Comparison of ENCODE assay signal across 18 mouse cellular contexts in the genomic region with DNA sequence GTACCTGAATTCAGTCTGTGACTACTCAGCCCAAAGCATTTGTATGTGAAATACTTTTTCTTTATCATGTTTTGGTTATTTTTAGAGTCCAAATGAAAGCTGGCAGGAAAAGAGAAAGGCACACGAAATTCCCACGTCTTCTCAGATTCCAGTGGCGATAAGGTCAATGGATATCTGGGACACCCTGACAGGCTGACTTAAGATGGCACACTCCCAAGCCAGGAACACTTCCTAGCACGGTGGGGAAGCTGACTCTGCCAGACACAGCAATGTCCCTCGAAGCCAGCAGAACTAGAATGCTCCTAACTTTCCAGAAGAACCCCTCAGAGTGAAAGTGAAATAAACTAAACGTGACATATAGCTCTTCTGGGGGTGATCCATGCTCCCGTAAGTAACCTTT. TPM values are rescaled to one million over a fixed set of nuclear protein-coding genes. Genes with fewer than 3 reads are reported as not detected.
DNase-seq lines count a peak whose midpoint lies in the region; ATAC-seq and TF ChIP-seq lines count a peak whose summit lies in the region.
"Had no signal": no experiment of that assay in that cellular context is flagged by ENCODE, and none has a peak within 500 bp of the region (broad histone marks: within the 10 kb centered on the region; RNA-seq: fewer than 3 reads in every experiment).

No protein-coding gene starts in this region.

- no peak for TF ChIP-seq EP300 in stomach, postnatal 0 days (optimal IDR thresholded peaks at IDR 0.05)

- 0 out of 2 replicates have a peak overlapping the region, but pooled peaks have one; percentile 27 for H3K27ac ChIP-seq in stomach, embryonic 15.5 days
- no peak overlapping the region for H3K27ac ChIP-seq in stomach, postnatal 0 days (replicated peaks)
- peak overlapping the region; percentile 53; the same call in 1 of the 2 replicates for H3K27ac ChIP-seq in small intestine, adult 2 months (ENCODE audit: insufficient read depth, low read depth, low read length)
- H3K27ac ChIP-seq: embryonic facial prominence, embryonic 10.5 days; forebrain, embryonic 13.5 days; hindbrain, embryonic 10.5 days; hindbrain, embryonic 14.5 days had no signal

- peak; percentile 49 to 53 for DNase-seq in cerebellum, adult 18-20 months
- DNase-seq in cerebellum, adult 8-10 months, result no peak
- peak; percentile 38 for DNase-seq in gastrocnemius, adult 18-20 months (ENCODE audit: low spot score)
- no peak for DNase-seq in gastrocnemius, postnatal 25 days
- no peak for DNase-seq in stomach, postnatal 0 days (ENCODE audit: low spot score)
- DNase-seq in urinary bladder, adult 2 months (ENCODE audit: low spot score), result no peak
- DNase-seq: adrenal gland, adult 8-10 months; forebrain, postnatal 0 days; gastrocnemius, postnatal 10 days; kidney, postnatal 10 days had no signal

- ATAC-seq in stomach, embryonic 15.5 days (ENCODE audit: insufficient read depth, low FRiP score, low read depth), result no peak
- ATAC-seq in stomach, postnatal 0 days (ENCODE audit: low FRiP score, low TSS enrichment), result no peak
- ATAC-seq: forebrain, embryonic 13.5 days; forebrain, postnatal 0 days had no signal

- H3K9me3 ChIP-seq in stomach, embryonic 15.5 days, result no peaks in the 10 kb centered on the region
- no peaks in the 10 kb centered on the region for H3K9me3 ChIP-seq in stomach, postnatal 0 days (ENCODE audit: control insufficient read depth, low read length)
- H3K9me3 ChIP-seq: embryonic facial prominence, embryonic 10.5 days; forebrain, embryonic 13.5 days; hindbrain, embryonic 10.5 days had no signal

- no peak overlapping the region for H3K4me3 ChIP-seq in stomach, embryonic 15.5 days (replicated peaks)
- no peak overlapping the region for H3K4me3 ChIP-seq in stomach, postnatal 0 days (ENCODE audit: low read depth, low read length)
- no peak overlapping the region for H3K4me3 ChIP-seq in small intestine, adult 2 months (ENCODE audit: low read depth, low read length)
- H3K4me3 ChIP-seq: embryonic facial prominence, embryonic 10.5 days; forebrain, embryonic 13.5 days; heart, embryonic 12.5 days; hindbrain, embryonic 10.5 days had no signal

- no peak overlapping the region for H3K9ac ChIP-seq in stomach, embryonic 15.5 days
- no peak overlapping the region for H3K9ac ChIP-seq in stomach, postnatal 0 days (ENCODE audit: low read length)
- H3K9ac ChIP-seq: forebrain, embryonic 13.5 days; forebrain, postnatal 0 days; heart, embryonic 12.5 days; hindbrain, embryonic 14.5 days had no signal

- H3K36me3 ChIP-seq in stomach, embryonic 15.5 days, result no peaks in the 10 kb centered on the region
- H3K36me3 ChIP-seq in stomach, postnatal 0 days (ENCODE audit: control insufficient read depth, insufficient read depth, low read length), result no peaks in the 10 kb centered on the region
- no peaks in the 10 kb centered on the region for H3K36me3 ChIP-seq in small intestine, adult 2 months (ENCODE audit: control insufficient read depth, insufficient read depth, low read length)

- 0 out of 2 replicates have a peak, but pooled peaks cover 3% of the 10 kb centered on the region for H3K4me1 ChIP-seq in stomach, embryonic 15.5 days
- 0 out of 2 replicates have a peak, but pooled peaks cover 3% of the 10 kb centered on the region for H3K4me1 ChIP-seq in stomach, postnatal 0 days (replicated peaks; ENCODE audit: control insufficient read depth, insufficient read depth)
- H3K4me1 ChIP-seq in small intestine, adult 2 months (ENCODE audit: control insufficient read depth, insufficient read depth, insufficient read length, low read length), result peaks cover 17% of the 10 kb centered on the region
- H3K4me1 ChIP-seq: embryonic facial prominence, embryonic 10.5 days; forebrain, embryonic 13.5 days; hindbrain, embryonic 10.5 days had no signal

- WGBS in stomach, embryonic 15.5 days, result 67% methylated on average over 7 of the region's 7 CpGs
- WGBS in stomach, postnatal 0 days, result 62% methylated on average over 7 of the region's 7 CpGs
- WGBS in small intestine, adult 2 months, result 42% methylated on average over 7 of the region's 7 CpGs

- no peak for TF ChIP-seq POLR2A in small intestine, adult 2 months (IDR thresholded peaks at IDR 0.05; ENCODE audit: low read depth, low read length)

- H3K4me2 ChIP-seq in stomach, embryonic 15.5 days, result no peak overlapping the region
- H3K4me2 ChIP-seq in stomach, postnatal 0 days (replicated peaks; ENCODE audit: low read depth), result no peak overlapping the region
- H3K4me2 ChIP-seq: forebrain, embryonic 13.5 days; heart, embryonic 12.5 days; hindbrain, embryonic 14.5 days had no signal

- TF ChIP-seq CTCF in stomach, postnatal 0 days (IDR thresholded peaks at IDR 0.05; ENCODE audit: low read depth), result no peak
- TF ChIP-seq CTCF in small intestine, adult 2 months (IDR thresholded peaks at IDR 0.05; ENCODE audit: extremely low read depth, insufficient read length, insufficient replicate concordance, low read depth, low read length), result no peak

- no peaks in the 10 kb centered on the region for H3K27me3 ChIP-seq in stomach, embryonic 15.5 days (replicated peaks)
- H3K27me3 ChIP-seq in stomach, postnatal 0 days (ENCODE audit: control insufficient read depth, insufficient read depth, low read length), result no peaks in the 10 kb centered on the region
- no peaks in the 10 kb centered on the region for H3K27me3 ChIP-seq in small intestine, adult 2 months (ENCODE audit: control insufficient read depth, insufficient read depth, low read length)
- H3K27me3 ChIP-seq: CH12.LX; forebrain, embryonic 13.5 days; heart, embryonic 12.5 days had no signal

RNA-seq across cellular contexts. Expression of gene Ptpn21, which starts 10.0 kb away (rescaled TPM):
- total RNA-seq in gastrocnemius, adult 18-20 months (2021), result 10 to 100 TPM; 31.8 to 44.3 TPM
- 10 to 100 TPM; 21.4 to 31.3 TPM for total RNA-seq in gastrocnemius, postnatal 25 days (2021)
- 9.2 and 9.9 TPM in 2 replicates for polyA plus RNA-seq in stomach, embryonic 15.5 days (2015; fragmentation: Nextera tagmentation; extraction: Ambion mirVana)
- 5.5 and 6.6 TPM in 2 replicates for polyA plus RNA-seq in stomach, postnatal 0 days (2015; fragmentation: Nextera tagmentation; extraction: Ambion mirVana)
- polyA plus RNA-seq in small intestine, adult 2 months (2012; rRNA removed), result 9.6 and 24.7 TPM in 2 replicates
- 22.1 and 25.3 TPM in 2 replicates for polyA plus RNA-seq in urinary bladder, adult 2 months (2012; rRNA removed)

RNA-seq across cellular contexts. Expression of gene Zc3h14, which starts 19.6 kb away (rescaled TPM):
- 10 to 100 TPM; 46.9 to 49.6 TPM for total RNA-seq in gastrocnemius, adult 18-20 months (2021)
- 10 to 100 TPM; 40.9 to 44.1 TPM for total RNA-seq in gastrocnemius, postnatal 25 days (2021)
- polyA plus RNA-seq in stomach, embryonic 15.5 days (2015; fragmentation: Nextera tagmentation; extraction: Ambion mirVana), result 101 and 113 TPM in 2 replicates
- 47.7 and 49.3 TPM in 2 replicates for polyA plus RNA-seq in stomach, postnatal 0 days (2015; fragmentation: Nextera tagmentation; extraction: Ambion mirVana)
- 6.7 and 14.8 TPM in 2 replicates for polyA plus RNA-seq in small intestine, adult 2 months (2012; rRNA removed)
- 72.8 and 84.4 TPM in 2 replicates for polyA plus RNA-seq in urinary bladder, adult 2 months (2012; rRNA removed)

Comparison
In these comparisons a context has a peak if more than half of its experiments do, and no peak if none do; other contexts are left out.
1. DNase-seq: peak in cerebellum, adult 18-20 months (2 of 2) and gastrocnemius, adult 18-20 months (single experiment); none in cerebellum, adult 8-10 months (single experiment), gastrocnemius, postnatal 25 days (single experiment), stomach, postnatal 0 days (single experiment) and urinary bladder, adult 2 months (single experiment).